Mouse (Mus musculus) thymus, adult 2 months (tissue): ENCODE measurements at regions not wholly inside any gene's neighbourhood (a gene's known extent, or its start where the extent isn't known, plus 50 kb on each side); places are given as distances from the start of the nearest gene placed in this dataset.

Source experiments
- CTCF ChIP-seq: fragments of 200-500 bp; IDR thresholded peaks from 2 replicates; pipeline ENCODE4 v1.5.1; 2012; ENCODE audit warnings: mild to moderate bottlenecking, control low read depth, low read length, moderate library complexity, borderline replicate concordance; ENCODE audit not compliant: control insufficient read depth, poor library complexity, insufficient read depth; ENCODE audit errors: extremely low read depth
- POLR2A ChIP-seq: fragments of 200-500 bp; IDR thresholded peaks from 2 replicates; pipeline ENCODE4 v1.6.1; 2012; ENCODE audit warnings: mild to moderate bottlenecking, low read length, control low read depth, moderate library complexity; ENCODE audit not compliant: control insufficient read depth, poor library complexity, insufficient read depth; ENCODE audit errors: extremely low read depth

- TF ChIP-seq POLR2A (no peak), CTCF (no peak)
Measured at GRCm38 (mm10) chr4:89372631-89373030, 61.8 kb upstream of the Cdkn2b start.
